Mouse (Mus musculus): ENCODE measurements around the gene Pth2r. TPM values are rescaled to one million over a fixed set of nuclear protein-coding genes. Genes with fewer than 3 reads are reported as not detected.
A peak's percentile ranks its signal among the peaks of the same experiment; 100 is the strongest.

Pth2r gene
- total RNA-seq (2017): not detected in 2 replicates

- no peak for ATAC-seq (replicated peaks in 1 of 2; ENCODE audit: insufficient read depth in 1 of 2, low FRiP score in 2 of 2, low TSS enrichment in 1 of 2, low read depth in 1 of 2, poor library complexity in 2 of 2, severe bottlenecking in 2 of 2)
These were observed at the start of gene Pth2r for GRCm38 (mm10) chr1:65281756-65282155. Pth2r (plus strand) TSS chr1:65282056.

GRCm38 (mm10) chr1:65237712-65238111 is 44.1 kb upstream of the Pth2r start:
- 0 out of 4 replicates have a peak, but pooled peaks of 1 of the 2 experiments have one; percentile 4 for ATAC-seq (replicated peaks in 1 of 2; ENCODE audit: insufficient read depth in 1 of 2, low FRiP score in 2 of 2, low TSS enrichment in 1 of 2, low read depth in 1 of 2, poor library complexity in 2 of 2, severe bottlenecking in 2 of 2)

GRCm38 (mm10) chr1:65245637-65246036 is 36.2 kb upstream of the Pth2r start:
- no peak for ATAC-seq (replicated peaks in 1 of 2; ENCODE audit: insufficient read depth in 1 of 2, low FRiP score in 2 of 2, low TSS enrichment in 1 of 2, low read depth in 1 of 2, poor library complexity in 2 of 2, severe bottlenecking in 2 of 2)

DNA sequence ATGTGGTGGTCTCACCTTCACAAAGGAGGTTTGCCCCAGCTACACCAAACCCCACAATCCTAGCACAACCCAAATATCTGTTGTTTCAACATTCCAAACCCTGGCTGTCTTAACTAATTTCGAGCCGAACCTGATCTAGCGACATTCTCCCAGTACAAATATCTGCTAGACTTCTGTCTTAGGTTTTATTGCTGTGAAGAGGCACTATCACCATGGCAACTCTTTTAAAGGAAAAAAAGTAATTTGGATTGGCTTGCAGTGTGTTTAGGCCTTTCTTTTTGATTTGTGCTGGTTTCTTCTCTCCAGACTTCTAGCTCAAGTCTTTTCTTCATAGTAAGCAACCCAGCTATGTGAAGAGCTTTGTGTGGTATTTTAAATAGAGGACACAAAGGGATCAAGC is 1.4 kb upstream of the Pth2r start:
- ATAC-seq (replicated peaks in 1 of 2; ENCODE audit: insufficient read depth in 1 of 2, low FRiP score in 2 of 2, low TSS enrichment in 1 of 2, low read depth in 1 of 2, poor library complexity in 2 of 2, severe bottlenecking in 2 of 2): no peak

DNA sequence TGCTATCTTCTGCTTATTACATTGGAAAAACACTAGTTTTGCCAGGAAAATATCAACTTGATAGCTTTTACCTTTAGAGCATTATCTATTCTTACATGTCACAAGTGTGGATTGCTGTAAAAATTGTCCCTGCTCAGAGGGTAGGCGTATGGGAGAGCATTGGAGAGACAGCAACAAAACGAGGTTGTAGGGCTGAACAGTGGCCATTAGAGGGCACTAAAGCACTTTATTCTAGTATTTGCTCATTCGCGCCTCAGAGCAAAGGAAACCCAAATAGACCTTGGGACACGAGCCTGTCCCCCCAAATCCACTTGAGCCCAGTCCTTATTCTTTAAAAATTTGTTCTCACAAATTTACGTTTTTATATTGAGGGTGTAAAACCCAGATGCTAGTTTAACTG is 910 bp downstream of the Pth2r start:
- peak; percentile 59 to 88; a peak in 3 of 4 replicates for ATAC-seq (replicated peaks in 1 of 2; ENCODE audit: insufficient read depth in 1 of 2, low FRiP score in 2 of 2, low TSS enrichment in 1 of 2, low read depth in 1 of 2, poor library complexity in 2 of 2, severe bottlenecking in 2 of 2)

- ATAC-seq (replicated peaks in 1 of 2; ENCODE audit: insufficient read depth in 1 of 2, low FRiP score in 2 of 2, low TSS enrichment in 1 of 2, low read depth in 1 of 2, poor library complexity in 2 of 2, severe bottlenecking in 2 of 2): no peak
These were observed 26.6 kb downstream of the Pth2r start for GRCm38 (mm10) chr1:65308476-65308875.

DNA sequence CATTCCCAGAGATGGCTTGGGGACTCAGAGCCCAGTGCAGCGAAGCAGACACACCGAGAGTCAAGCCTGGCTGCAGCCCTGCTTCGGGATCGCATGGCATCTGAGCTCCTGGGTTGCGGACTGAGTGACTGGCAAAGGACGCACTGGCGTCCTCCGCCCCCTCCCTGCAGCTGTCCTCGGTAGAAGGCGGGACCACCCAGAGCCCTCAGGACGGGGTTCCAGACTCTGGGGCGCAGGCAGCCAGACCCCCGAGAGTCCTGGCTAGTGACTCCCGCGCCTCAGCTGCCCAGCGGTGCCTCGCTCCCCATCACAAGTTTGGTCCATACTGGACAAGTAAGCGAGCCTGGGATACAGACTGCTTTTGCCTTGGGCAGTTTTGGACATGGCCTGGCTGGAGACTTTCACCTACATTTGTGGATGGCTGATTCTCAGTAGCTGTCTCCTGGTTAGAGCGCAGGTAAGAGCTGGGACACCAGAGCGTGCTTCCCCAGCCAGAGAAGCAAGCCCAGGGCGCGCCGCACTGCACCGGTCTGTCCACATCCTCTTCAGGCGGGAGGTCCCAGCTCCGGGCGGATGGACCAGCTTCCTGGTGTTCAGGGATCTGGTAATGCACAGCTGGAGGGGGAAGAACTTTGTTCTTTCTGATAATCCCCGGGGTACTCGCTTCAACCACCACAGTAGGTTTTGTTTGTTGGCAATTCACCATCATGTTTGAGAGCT is 29.5 kb downstream of the Pth2r start:
- ATAC-seq (replicated peaks in 1 of 2; ENCODE audit: insufficient read depth in 1 of 2, low FRiP score in 2 of 2, low TSS enrichment in 1 of 2, low read depth in 1 of 2, poor library complexity in 2 of 2, severe bottlenecking in 2 of 2): no peak

- ATAC-seq (replicated peaks in 1 of 2; ENCODE audit: insufficient read depth in 1 of 2, low FRiP score in 2 of 2, low TSS enrichment in 1 of 2, low read depth in 1 of 2, poor library complexity in 2 of 2, severe bottlenecking in 2 of 2): peak in 1 of 2 experiments; percentile 32; a peak in 2 of 4 replicates
These were observed 30.3 kb downstream of the Pth2r start for GRCm38 (mm10) chr1:65312118-65312517.

- no peak for ATAC-seq (replicated peaks in 1 of 2; ENCODE audit: insufficient read depth in 1 of 2, low FRiP score in 2 of 2, low TSS enrichment in 1 of 2, low read depth in 1 of 2, poor library complexity in 2 of 2, severe bottlenecking in 2 of 2)
These were observed 31.0 kb downstream of the Pth2r start for GRCm38 (mm10) chr1:65312896-65313295.

- ATAC-seq (replicated peaks in 1 of 2; ENCODE audit: insufficient read depth in 1 of 2, low FRiP score in 2 of 2, low TSS enrichment in 1 of 2, low read depth in 1 of 2, poor library complexity in 2 of 2, severe bottlenecking in 2 of 2): no peak
These were observed 32.5 kb downstream of the Pth2r start for GRCm38 (mm10) chr1:65314054-65315021.

DNA sequence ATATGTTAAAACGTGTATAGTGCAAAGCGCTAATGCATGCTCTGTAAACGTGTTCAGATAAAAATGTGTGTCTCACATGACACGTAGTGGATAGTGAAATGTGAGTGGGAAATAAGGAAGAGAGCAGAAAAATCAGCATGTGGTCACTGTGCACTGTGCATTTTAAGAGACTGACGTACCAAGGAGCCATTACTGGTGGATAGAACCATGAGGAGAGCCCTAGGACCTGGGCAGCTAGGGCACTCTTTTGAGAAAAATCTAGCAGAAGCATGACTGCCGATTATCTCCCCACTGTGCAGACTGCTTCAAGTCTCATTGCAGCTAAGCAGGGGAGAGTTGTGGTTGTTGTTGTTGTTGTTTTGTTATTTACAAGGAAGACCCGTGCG is 33.2 kb downstream of the Pth2r start:
- ATAC-seq (replicated peaks in 1 of 2; ENCODE audit: insufficient read depth in 1 of 2, low FRiP score in 2 of 2, low TSS enrichment in 1 of 2, low read depth in 1 of 2, poor library complexity in 2 of 2, severe bottlenecking in 2 of 2): no peak

- ATAC-seq (replicated peaks in 1 of 2; ENCODE audit: insufficient read depth in 1 of 2, low FRiP score in 2 of 2, low TSS enrichment in 1 of 2, low read depth in 1 of 2, poor library complexity in 2 of 2, severe bottlenecking in 2 of 2): no peak
These were observed 52.2 kb downstream of the Pth2r start for GRCm38 (mm10) chr1:65334026-65334425.

DNA sequence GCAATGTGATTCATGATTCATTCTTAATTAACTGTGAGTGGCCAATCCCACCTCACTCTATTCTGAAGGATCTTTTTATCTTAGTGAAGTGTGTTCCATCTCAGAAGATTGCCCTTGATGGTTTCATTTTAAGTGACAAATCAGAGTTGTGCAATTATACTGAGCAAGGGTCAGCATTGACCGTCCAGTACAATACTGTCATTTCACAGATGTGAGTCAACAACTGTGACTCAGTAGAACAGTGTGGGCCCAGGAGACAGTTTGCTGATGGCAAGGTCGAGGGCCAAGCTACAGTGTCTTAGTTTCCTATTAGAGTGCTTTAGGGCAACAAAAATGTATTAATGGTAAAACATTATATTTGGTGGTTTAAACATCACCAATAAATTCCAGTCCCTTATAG is 55.9 kb downstream of the Pth2r start:
- no peak for ATAC-seq (replicated peaks in 1 of 2; ENCODE audit: insufficient read depth in 1 of 2, low FRiP score in 2 of 2, low TSS enrichment in 1 of 2, low read depth in 1 of 2, poor library complexity in 2 of 2, severe bottlenecking in 2 of 2)

DNA sequence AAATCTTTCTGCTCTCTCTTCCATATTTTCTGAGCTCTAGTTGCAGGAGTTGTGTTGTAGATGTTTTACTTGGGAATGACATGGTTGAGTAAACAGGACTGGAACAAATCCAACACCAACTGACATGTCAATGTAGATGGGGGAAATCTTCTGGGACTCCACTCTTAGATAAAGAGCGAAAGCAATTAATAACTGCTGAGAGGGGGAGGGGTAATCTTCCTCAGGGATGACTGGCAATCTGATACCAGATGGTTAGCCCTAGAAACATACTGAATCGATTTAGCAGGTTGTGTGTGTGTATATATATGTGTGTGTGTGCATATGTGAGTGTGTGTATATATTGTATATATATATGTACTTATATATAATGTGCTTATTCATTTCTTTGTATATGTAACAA is 58.4 kb downstream of the Pth2r start:
- ATAC-seq (replicated peaks in 1 of 2; ENCODE audit: insufficient read depth in 1 of 2, low FRiP score in 2 of 2, low TSS enrichment in 1 of 2, low read depth in 1 of 2, poor library complexity in 2 of 2, severe bottlenecking in 2 of 2): no peak

- ATAC-seq (replicated peaks in 1 of 2; ENCODE audit: insufficient read depth in 1 of 2, low FRiP score in 2 of 2, low TSS enrichment in 1 of 2, low read depth in 1 of 2, poor library complexity in 2 of 2, severe bottlenecking in 2 of 2): no peak
These were observed 71.1 kb downstream of the Pth2r start for GRCm38 (mm10) chr1:65352979-65353378.

DNA sequence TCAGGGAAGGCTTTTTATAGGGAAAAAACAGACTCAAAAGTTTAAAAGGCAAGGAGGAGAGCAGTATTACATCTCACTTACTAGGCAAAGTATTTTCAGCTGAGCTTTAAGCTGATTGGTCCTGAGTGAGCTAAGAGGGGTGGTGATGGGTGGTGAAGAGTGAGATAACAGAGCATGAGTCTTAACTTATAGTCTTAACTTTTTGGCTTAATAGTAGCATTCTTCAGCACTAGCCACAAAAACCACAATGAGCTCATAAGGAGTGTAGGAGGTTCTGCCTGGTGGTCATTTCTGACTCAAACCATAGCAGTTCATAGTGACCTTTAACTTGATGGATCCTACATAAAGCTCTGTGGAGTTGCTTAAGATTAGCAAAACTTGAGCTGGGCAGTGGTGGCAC is 72.3 kb downstream of the Pth2r start:
- no peak for ATAC-seq (replicated peaks in 1 of 2; ENCODE audit: insufficient read depth in 1 of 2, low FRiP score in 2 of 2, low TSS enrichment in 1 of 2, low read depth in 1 of 2, poor library complexity in 2 of 2, severe bottlenecking in 2 of 2)

DNA sequence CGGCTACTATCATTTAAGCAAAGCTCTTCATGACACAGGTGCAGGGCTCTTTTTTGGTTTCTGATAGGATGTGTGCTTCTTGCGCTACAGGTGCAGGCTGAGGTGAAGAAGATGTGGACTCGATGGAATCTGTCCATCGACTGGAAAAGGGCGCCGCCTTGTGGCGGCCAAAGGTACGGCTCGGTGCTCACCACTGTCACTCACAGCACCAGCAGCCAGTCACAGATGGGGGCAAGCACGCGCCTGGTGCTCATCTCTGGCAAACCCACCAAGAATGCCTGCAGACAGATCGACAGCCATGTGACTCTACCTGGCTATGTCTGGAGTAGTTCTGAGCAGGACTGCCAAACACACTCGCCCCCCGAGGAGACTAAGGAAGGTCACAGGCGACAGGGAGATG is 106.5 kb downstream of the Pth2r start:
- peak; percentile 37 to 42; a peak in 3 of 4 replicates for ATAC-seq (replicated peaks in 1 of 2; ENCODE audit: insufficient read depth in 1 of 2, low FRiP score in 2 of 2, low TSS enrichment in 1 of 2, low read depth in 1 of 2, poor library complexity in 2 of 2, severe bottlenecking in 2 of 2)

DNA sequence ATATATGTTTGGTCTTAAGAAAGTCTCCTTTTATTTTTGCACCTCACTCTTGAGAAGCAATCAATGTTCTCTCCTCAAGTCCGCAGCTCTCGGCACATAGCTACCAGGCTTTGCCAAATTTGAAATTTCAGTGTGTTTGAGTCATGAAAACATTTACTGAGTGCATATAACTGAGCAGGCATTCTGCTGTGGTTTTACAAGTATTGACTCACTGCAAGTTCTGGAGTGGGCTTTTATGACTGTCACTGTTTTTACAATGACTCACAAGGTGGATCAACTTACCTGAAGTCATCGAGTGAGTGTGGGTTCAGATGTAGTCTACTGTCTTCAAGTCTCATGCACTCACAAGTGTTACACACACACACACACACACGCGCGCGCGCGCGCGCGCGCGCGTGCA is 107.8 kb downstream of the Pth2r start:
- ATAC-seq (replicated peaks in 1 of 2; ENCODE audit: insufficient read depth in 1 of 2, low FRiP score in 2 of 2, low TSS enrichment in 1 of 2, low read depth in 1 of 2, poor library complexity in 2 of 2, severe bottlenecking in 2 of 2): no peak

Data from hematopoietic stem cell, adult 5-6 weeks (primary cell).